Mouse (Mus musculus) forebrain, embryonic 14.5 days (tissue): Measurements from ENCODE around the gene Psmd3. TPM values are rescaled to one million over a fixed set of nuclear protein-coding genes. Genes with fewer than 3 reads are reported as not detected.
"Not testable (repeated sequence)": the region's sequence is repeated elsewhere in the genome, so short reads cannot be mapped to it uniquely, and the experiment has no call there.

Experiments
- ATAC-seq: fragments of 200-750 bp; cut with Nextera tagmentation; 2 replicates; pipeline ENCODE4 v1.8.0; 2017; ENCODE audit warnings: mild to moderate bottlenecking, moderate library complexity
- DNase-seq: peaks from one replicate; pipeline ENCODE4 v3.0.0-alpha.2; 2015; ENCODE audit warnings: low spot score
- H3K27ac ChIP-seq: fragments of 300-500 bp; sonication (generic); 2 replicates; pipeline ENCODE4 v1.5.1; 2014; ENCODE audit warnings: low read depth, mild to moderate bottlenecking, control low read depth, low read length, moderate library complexity
- H3K27me3 ChIP-seq: fragments of 300-500 bp; sonication (generic); replicated peaks from 2 replicates; pipeline ENCODE4 v1.6.1; 2014; ENCODE audit warnings: low read length, control low read depth, mixed read lengths; ENCODE audit not compliant: control insufficient read depth, insufficient read depth
- H3K36me3 ChIP-seq: fragments of 300-500 bp; sonication (generic); 2 replicates; pipeline ENCODE4 v1.6.1; 2014; ENCODE audit warnings: low read length, control low read depth; ENCODE audit not compliant: control insufficient read depth, insufficient read depth
- H3K4me1 ChIP-seq: fragments of 300-500 bp; sonication (generic); 2 replicates; pipeline ENCODE4 v1.6.1; 2014; ENCODE audit warnings: antibody characterized with exemption, low read length, control low read depth; ENCODE audit not compliant: control insufficient read depth, insufficient read depth
- H3K4me2 ChIP-seq: fragments of 300-500 bp; sonication (generic); 2 replicates; pipeline ENCODE4 v1.6.1; 2014; ENCODE audit warnings: mild to moderate bottlenecking, control low read depth, low read length
- H3K4me3 ChIP-seq: fragments of 300-500 bp; sonication (generic); 2 replicates; pipeline ENCODE4 v1.5.1; 2014; ENCODE audit warnings: low read depth, low read length, control low read depth
- H3K9ac ChIP-seq: fragments of 300-500 bp; sonication (generic); 2 replicates; pipeline ENCODE4 v1.6.1; 2014; ENCODE audit warnings: mild to moderate bottlenecking, low read length, control low read depth, moderate library complexity
- H3K9me3 ChIP-seq: fragments of 300-500 bp; sonication (generic); replicated peaks from 2 replicates; pipeline ENCODE4 v1.6.1; 2016; ENCODE audit warnings: low read length, control low read depth, mixed read lengths; ENCODE audit not compliant: control insufficient read depth
- WGBS: fragments of 180-500 bp; shearing (Covaris S2); extraction: QIAGEN DNeasy Blood & Tissue Kit; methylation state at CpG from one replicate; pipeline ENCODE4 v1.1.7; 2014; 5-methylcytosine and 5-hydroxymethylcytosine counted together
- polyA plus RNA-seq: library from polyadenylated mRNA; unstranded; fragments of >200 nt; fragmentation: Nextera tagmentation; extraction: Ambion mirVana; gene quantifications from 2 replicates; pipeline ENCODE4 v1.2.1, GENCODE M21; 2014

Gene Psmd3
- 121 and 144 TPM in 2 replicates for polyA plus RNA-seq

- Histone ChIP-seq H3K4me1 (peaks cover 8% of the 10 kb centered on the region), H3K4me2 (peak within 1 kb of the TSS; percentile 86), H3K9ac (peak within 1 kb of the TSS; percentile 99), H3K36me3 (peaks cover 20% of the 10 kb centered on the region), H3K9me3 (no peaks in the 10 kb centered on the region), H3K27me3 (no peaks in the 10 kb centered on the region), H3K4me3 (peak within 1 kb of the TSS; percentile 99), H3K27ac (peak within 1 kb of the TSS; percentile 72)
- WGBS, result 5% methylated on average over 45 of the region's 45 CpGs
- DNase-seq (peak; percentile 98), ATAC-seq (peak; percentile 95)
These were observed at the start of gene Psmd3 for GRCm38 (mm10) chr11:98681786-98682745. Psmd3 (plus strand) TSS chr11:98682554.

GRCm38 (mm10) chr11:98635312-98635970 lies 46.9 kb upstream of the Psmd3 start:
- not testable (repeated sequence) for H3K4me3 ChIP-seq, ATAC-seq, H3K36me3 ChIP-seq, H3K9me3 ChIP-seq, H3K9ac ChIP-seq, DNase-seq, H3K27me3 ChIP-seq, H3K27ac ChIP-seq, H3K4me1 ChIP-seq, H3K4me2 ChIP-seq
- 33% methylated on average over 10 of the region's 10 CpGs for WGBS

GRCm38 (mm10) chr11:98637501-98637900 lies 44.9 kb upstream of the Psmd3 start:
- Histone ChIP-seq H3K9me3 (no peaks in the 10 kb centered on the region), H3K4me3 (no peak overlapping the region), H3K27ac (no peak overlapping the region), H3K4me1 (no peaks in the 10 kb centered on the region), H3K27me3 (0 out of 2 replicates have a peak, but pooled peaks cover 4% of the 10 kb centered on the region), H3K4me2 (no peak overlapping the region), H3K36me3 (no peaks in the 10 kb centered on the region), H3K9ac (no peak overlapping the region)
- WGBS, result 74% methylated on average over 1 of the region's 1 CpGs
- ATAC-seq, result no peak
- DNase-seq, result no peak

- no peak overlapping the region for H3K4me3 ChIP-seq
- DNase-seq, result no peak
- no peaks in the 10 kb centered on the region for H3K27me3 ChIP-seq
- H3K27ac ChIP-seq, result no peak overlapping the region
- no peaks in the 10 kb centered on the region for H3K4me1 ChIP-seq
- H3K9me3 ChIP-seq, result no peaks in the 10 kb centered on the region
- no peak overlapping the region for H3K9ac ChIP-seq
- H3K36me3 ChIP-seq, result no peaks in the 10 kb centered on the region
- WGBS, result 70% methylated on average over 5 of the region's 5 CpGs
- no peak overlapping the region for H3K4me2 ChIP-seq
- ATAC-seq, result no peak
These were observed 42.3 kb upstream of the Psmd3 start for GRCm38 (mm10) chr11:98640091-98640490.

GRCm38 (mm10) chr11:98644757-98645156 lies 37.6 kb upstream of the Psmd3 start:
- ATAC-seq (no peak), DNase-seq (no peak)
- 79% methylated on average over 3 of the region's 3 CpGs for WGBS
- Histone ChIP-seq H3K4me2 (no peak overlapping the region), H3K27ac (no peak overlapping the region), H3K27me3 (no peaks in the 10 kb centered on the region), H3K9ac (no peak overlapping the region), H3K9me3 (no peaks in the 10 kb centered on the region), H3K4me1 (no peaks in the 10 kb centered on the region), H3K4me3 (no peak overlapping the region), H3K36me3 (no peaks in the 10 kb centered on the region)

- H3K9ac ChIP-seq, result no peak overlapping the region
- H3K4me2 ChIP-seq, result no peak overlapping the region
- no peak overlapping the region for H3K27ac ChIP-seq
- H3K4me1 ChIP-seq, result no peaks in the 10 kb centered on the region
- 85% methylated on average over 2 of the region's 2 CpGs for WGBS
- no peaks in the 10 kb centered on the region for H3K27me3 ChIP-seq
- ATAC-seq (no peak), DNase-seq (no peak)
- H3K36me3 ChIP-seq, result no peaks in the 10 kb centered on the region
- H3K9me3 ChIP-seq, result no peaks in the 10 kb centered on the region
- H3K4me3 ChIP-seq, result no peak overlapping the region
These were observed 36.4 kb upstream of the Psmd3 start for GRCm38 (mm10) chr11:98645946-98646345.

GRCm38 (mm10) chr11:98646459-98646858 lies 35.9 kb upstream of the Psmd3 start, which contains the start of gene Gsdma2:
Gsdma2 (plus strand) TSS chr11:98646759.
- Histone ChIP-seq H3K9ac (no peak within 1 kb of the TSS), H3K27ac (no peak within 1 kb of the TSS), H3K27me3 (no peaks in the 10 kb centered on the region), H3K36me3 (no peaks in the 10 kb centered on the region), H3K4me1 (no peaks in the 10 kb centered on the region), H3K4me3 (no peak within 1 kb of the TSS), H3K9me3 (no peaks in the 10 kb centered on the region), H3K4me2 (no peak within 1 kb of the TSS)
- no peak for DNase-seq
- 73% methylated on average over 2 of the region's 2 CpGs for WGBS
- no peak for ATAC-seq

GRCm38 (mm10) chr11:98655076-98655475 lies 27.3 kb upstream of the Psmd3 start:
- ATAC-seq, result not testable (repeated sequence)
- DNase-seq, result peak; percentile 47
- 10% methylated on average over 6 of the region's 7 CpGs for WGBS

More at GRCm38 (mm10) chr11:98655076-98655475, 27.3 kb upstream of the Psmd3 start:
- H3K4me1 ChIP-seq, H3K9ac ChIP-seq, H3K27ac ChIP-seq, H3K36me3 ChIP-seq, H3K27me3 ChIP-seq, H3K9me3 ChIP-seq, H3K4me3 ChIP-seq, H3K4me2 ChIP-seq: not testable (repeated sequence)
